Mouse (Mus musculus) lung, adult 2 months (tissue): ENCODE measurements at regions not wholly inside any gene's neighbourhood (a gene's known extent, or its start where the extent isn't known, plus 50 kb on each side); places are given as distances from the start of the nearest gene placed in this dataset.

Experiments
- DNase-seq: peaks from one replicate; pipeline ENCODE4 v3.0.0; 2022
- H3K4me1 ChIP-seq: fragments of 200-500 bp; 2 replicates; pipeline ENCODE4 v1.6.1; 2011; ENCODE audit warnings: low read length; ENCODE audit not compliant: control insufficient read depth, insufficient read depth
- H3K4me3 ChIP-seq: fragments of 200-500 bp; replicated peaks from 2 replicates; pipeline ENCODE3; 2011; ENCODE audit warnings: low read depth, mild to moderate bottlenecking, control low read depth, low read length; ENCODE audit errors: extremely low read depth
- CTCF ChIP-seq: fragments of 200-500 bp; IDR thresholded peaks from 2 replicates; pipeline ENCODE4 v1.5.1; 2011; ENCODE audit warnings: mild to moderate bottlenecking, low read length, control low read depth; ENCODE audit not compliant: insufficient read depth
- POLR2A ChIP-seq: fragments of 200-500 bp; IDR thresholded peaks from 2 replicates; pipeline ENCODE4 v1.6.1; 2011; ENCODE audit warnings: low read depth, mild to moderate bottlenecking, control low read depth, low read length, borderline replicate concordance; ENCODE audit errors: extremely low read depth
- WGBS: fragments of 180-500 bp; shearing (Covaris S2); methylation state at CpG from one replicate; pipeline ENCODE4 v1.1.7; 2018; 5-methylcytosine and 5-hydroxymethylcytosine counted together

- DNase-seq = no peak
- 46% methylated on average over 8 of the region's 8 CpGs for WGBS
- H3K4me1 ChIP-seq = no peaks in the 10 kb centered on the region
- TF ChIP-seq CTCF = no peak
- no peak for TF ChIP-seq POLR2A
- H3K4me3 ChIP-seq = no peak overlapping the region
Observed at GRCm38 (mm10) chr6:99887904-99888303, 161.7 kb upstream of the Prok2 start.

DNA sequence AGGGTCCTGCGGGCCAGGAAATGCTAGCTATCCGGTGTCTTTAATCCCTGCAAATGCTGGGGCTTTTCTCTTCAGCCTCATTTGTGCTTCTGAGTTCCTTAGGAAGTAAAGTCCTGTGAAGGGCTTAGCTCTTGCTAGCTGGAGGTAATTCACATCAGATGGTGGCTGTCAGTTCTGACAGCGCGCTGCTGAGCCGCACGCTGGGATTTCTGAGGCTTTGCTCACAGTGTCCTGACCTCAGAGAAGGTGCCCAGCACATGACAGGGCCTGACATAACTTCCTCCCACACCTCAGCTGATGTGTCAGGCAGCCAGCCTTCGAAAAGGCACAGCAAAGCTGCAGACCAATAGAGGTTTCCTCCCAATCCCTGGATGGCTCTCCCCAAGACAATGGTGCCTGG lies 158.6 kb upstream of the Prok2 start:
- DNase-seq = no peak
- Histone ChIP-seq H3K4me3 (no peak overlapping the region), H3K4me1 (no peaks in the 10 kb centered on the region)
- TF ChIP-seq CTCF = no peak
- no peak for TF ChIP-seq POLR2A
- WGBS = 34% methylated on average over 7 of the region's 7 CpGs

GRCm38 (mm10) chr6:99884054-99884453 lies 157.9 kb upstream of the Prok2 start:
- DNase-seq = no peak
- TF ChIP-seq CTCF = no peak
- TF ChIP-seq POLR2A = no peak
- 81% methylated on average over 3 of the region's 3 CpGs for WGBS
- Histone ChIP-seq H3K4me3 (no peak overlapping the region), H3K4me1 (no peaks in the 10 kb centered on the region)

DNA sequence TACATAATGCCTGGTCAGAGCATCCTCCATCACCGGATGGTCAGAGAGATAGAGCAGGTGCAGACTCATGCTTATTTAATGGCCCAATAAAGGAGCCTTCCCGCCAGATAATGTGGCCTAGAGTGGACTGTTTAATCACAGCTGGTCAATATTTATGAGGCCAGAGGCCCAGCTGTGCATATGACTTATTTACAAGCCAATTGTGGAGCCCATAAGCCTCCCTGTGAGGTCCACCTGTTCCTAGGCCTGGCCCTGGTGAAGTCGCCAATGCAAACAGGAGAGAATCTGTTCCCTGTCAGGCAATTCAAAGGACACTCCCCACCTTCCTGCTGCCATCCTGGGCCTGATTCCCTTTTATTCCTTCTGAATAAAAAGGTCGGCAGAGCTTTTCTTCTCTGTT lies 155.4 kb upstream of the Prok2 start:
- TF ChIP-seq POLR2A (no peak), CTCF (no peak)
- no peak overlapping the region for H3K4me3 ChIP-seq
- 73% methylated on average over 4 of the region's 4 CpGs for WGBS
- no peaks in the 10 kb centered on the region for H3K4me1 ChIP-seq
- DNase-seq = no peak

DNA sequence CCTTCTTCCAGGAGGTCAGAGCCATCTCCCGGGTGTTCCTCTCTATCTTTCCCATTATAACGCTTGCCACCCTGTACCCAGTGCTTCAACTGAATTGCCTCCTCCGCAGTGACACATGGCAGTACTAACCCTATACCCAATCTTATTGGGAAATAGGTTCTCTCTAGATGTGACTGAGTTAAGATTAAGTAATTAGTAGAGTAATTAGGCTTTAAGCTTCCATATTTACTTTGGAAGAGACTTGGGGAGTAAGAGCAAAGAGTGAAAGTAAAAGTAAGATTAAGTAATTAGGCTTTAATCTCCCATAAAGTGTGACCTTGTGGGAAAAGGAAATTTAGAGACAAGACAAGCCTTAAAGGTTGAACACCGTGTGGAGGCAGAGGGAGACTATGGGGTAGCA lies 148.7 kb upstream of the Prok2 start:
- no peak for DNase-seq
- Histone ChIP-seq H3K4me3 (no peak overlapping the region), H3K4me1 (no peaks in the 10 kb centered on the region)
- WGBS = 86% methylated on average over 4 of the region's 4 CpGs
- TF ChIP-seq CTCF (no peak), POLR2A (no peak)

DNA sequence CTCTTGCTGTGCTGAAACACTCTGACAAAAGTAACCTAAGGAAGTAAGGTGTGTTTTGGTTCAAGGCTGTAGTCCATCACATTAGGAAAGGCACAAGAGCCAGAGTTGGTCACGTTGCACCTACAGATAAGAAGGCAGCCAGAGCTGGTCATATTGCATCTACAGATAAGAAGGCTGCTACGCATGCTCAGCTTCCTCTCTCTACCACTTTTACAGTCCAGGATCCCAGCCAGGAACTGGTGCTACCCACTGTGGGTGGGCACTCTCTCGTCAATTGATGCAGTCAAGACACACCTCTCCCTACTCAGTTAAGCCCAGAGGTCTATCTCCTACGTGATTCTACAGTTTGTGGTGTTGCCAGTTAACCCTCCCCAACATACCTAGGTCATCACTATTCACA lies 147.8 kb upstream of the Prok2 start:
- no peak overlapping the region for H3K4me3 ChIP-seq
- no peak for DNase-seq
- no peaks in the 10 kb centered on the region for H3K4me1 ChIP-seq
- WGBS = 52% methylated on average over 4 of the region's 4 CpGs
- TF ChIP-seq CTCF = no peak
- TF ChIP-seq POLR2A = no peak

DNA sequence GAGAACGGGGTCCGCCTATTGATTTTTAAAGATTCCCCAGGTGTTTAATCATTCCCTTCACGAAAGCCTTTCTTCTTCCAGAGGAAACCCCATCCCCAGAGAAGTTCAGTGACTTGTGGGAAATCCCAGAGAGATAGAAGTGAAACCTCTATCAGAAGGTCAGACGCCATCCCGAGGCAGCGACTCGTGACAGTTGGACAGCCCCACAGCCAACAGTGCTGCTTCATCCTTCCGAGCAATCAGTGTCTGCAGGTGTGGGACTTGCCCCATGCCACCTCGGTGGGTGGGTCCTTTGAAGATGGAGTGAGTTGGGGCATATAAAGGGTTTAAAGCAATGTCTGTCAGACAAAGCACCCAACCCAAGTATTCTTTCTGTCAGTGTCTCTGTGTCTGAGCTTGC lies 139.9 kb upstream of the Prok2 start:
- DNase-seq = no peak
- no peak overlapping the region for H3K4me3 ChIP-seq
- H3K4me1 ChIP-seq = no peaks in the 10 kb centered on the region
- 70% methylated on average over 9 of the region's 9 CpGs for WGBS
- TF ChIP-seq POLR2A = no peak
- TF ChIP-seq CTCF = no peak

DNA sequence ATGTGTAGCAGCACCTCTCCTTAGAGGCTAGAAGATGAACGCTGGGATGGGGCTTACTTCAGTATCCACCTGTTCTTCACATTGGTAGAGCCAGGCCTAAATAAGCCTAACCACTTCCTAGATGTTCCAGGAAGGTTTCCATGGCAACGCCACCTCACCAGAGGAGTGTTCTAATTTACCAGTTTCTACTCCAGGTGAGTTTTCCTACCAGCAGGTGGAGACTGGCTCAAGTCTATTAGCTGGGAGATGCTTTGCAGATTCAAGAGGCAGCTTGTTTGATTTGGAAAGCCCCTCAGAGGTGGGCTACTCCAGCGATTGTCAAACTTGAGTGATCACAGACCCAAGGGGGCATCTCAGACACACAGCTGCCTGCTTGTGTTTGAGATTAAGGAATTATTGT lies 138.8 kb upstream of the Prok2 start:
- DNase-seq = no peak
- TF ChIP-seq CTCF = no peak
- TF ChIP-seq POLR2A = no peak

DNA sequence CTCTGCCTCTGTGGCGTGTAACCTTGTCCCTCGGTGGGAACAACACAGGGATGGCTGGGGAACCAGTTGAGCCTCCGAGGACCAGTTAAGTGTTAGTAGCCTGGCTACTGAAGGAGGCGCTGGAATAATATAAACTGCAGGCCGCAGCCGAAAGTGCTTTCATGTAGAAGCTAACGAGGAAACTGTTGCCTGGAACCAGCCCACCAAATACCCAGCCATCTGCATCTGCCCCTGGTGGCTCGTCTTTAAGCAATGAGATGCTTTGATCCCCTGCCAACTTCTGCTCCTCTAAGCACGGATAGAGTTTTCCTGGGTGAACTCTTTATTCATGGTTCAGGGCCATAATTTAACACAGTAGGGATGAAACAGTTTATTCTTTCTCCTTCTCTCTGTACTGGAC lies 137.2 kb upstream of the Prok2 start:
- Histone ChIP-seq H3K4me1 (no peaks in the 10 kb centered on the region), H3K4me3 (no peak overlapping the region)
- 75% methylated on average over 9 of the region's 9 CpGs for WGBS
- no peak for DNase-seq
- TF ChIP-seq CTCF (no peak), POLR2A (no peak)

More for the DNA sequence above, 138.8 kb upstream of the Prok2 start:
- 57% methylated on average over 3 of the region's 3 CpGs for WGBS
- Histone ChIP-seq H3K4me1 (no peaks in the 10 kb centered on the region), H3K4me3 (no peak overlapping the region)

DNA sequence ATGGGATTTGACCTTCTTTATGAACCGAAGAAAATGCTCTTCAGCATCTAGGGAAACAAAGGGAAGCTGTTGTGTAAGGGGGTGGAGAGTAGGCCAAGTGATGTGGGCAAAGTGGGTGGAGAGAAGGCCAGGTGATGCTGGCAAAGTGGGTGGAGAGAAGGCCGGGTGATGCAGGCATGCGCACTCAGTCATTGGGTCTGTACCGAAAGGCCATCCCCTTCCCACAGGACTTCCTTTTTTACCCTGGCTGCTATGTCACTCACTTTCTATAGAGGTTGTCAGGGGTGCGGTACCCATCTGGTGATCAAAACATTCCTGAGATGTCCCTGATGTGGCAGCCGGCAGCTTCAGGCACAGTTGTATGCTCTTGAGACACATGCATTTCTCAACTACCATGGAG lies 131.2 kb upstream of the Prok2 start:
- DNase-seq = no peak
- WGBS = 75% methylated on average over 6 of the region's 6 CpGs
- TF ChIP-seq POLR2A (no peak), CTCF (no peak)
- no peaks in the 10 kb centered on the region for H3K4me1 ChIP-seq
- no peak overlapping the region for H3K4me3 ChIP-seq

DNA sequence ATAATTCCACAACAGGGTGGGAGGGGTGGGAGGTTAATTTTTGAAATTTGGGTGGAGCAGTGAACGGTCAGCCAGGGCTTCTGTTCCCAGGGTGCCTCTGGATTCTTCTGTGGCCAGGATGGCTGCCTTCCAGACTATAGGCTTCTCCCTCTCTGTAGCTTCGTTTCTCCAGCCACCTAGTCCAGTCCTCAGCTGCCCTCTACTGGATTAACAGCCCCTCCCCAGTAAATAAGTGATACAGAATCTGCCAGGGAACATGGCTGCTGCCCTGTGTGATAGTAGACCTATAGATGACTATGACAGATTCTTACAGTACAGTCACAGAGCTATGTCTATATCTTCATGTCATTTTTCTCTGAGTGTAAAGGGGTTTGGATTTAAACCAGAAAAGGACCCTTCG lies 127.5 kb upstream of the Prok2 start:
- TF ChIP-seq POLR2A (no peak), CTCF (no peak)
- Histone ChIP-seq H3K4me3 (no peak overlapping the region), H3K4me1 (no peaks in the 10 kb centered on the region)
- no peak for DNase-seq
- 50% methylated on average over 3 of the region's 3 CpGs for WGBS

DNA sequence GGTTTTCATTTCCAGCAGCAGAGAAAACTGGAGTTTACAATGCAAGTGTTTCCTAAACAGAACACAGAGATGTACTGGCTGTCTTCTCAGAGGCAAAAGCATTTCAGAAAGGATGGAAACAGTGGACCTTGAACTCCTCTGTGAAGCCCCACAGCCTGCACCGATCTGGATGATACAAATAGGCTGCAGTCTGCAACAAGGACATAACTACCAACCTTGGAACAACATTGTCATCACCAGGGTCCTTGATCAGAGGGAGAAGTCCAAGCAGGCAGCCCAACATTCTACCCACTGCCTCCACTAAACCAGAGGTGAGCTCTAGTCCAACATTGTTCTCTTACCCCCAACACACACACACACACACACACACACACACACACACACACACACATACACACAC lies 124.5 kb upstream of the Prok2 start:
- no peak for TF ChIP-seq CTCF
- no peak for TF ChIP-seq POLR2A
- WGBS = 70% methylated on average over 1 of the region's 1 CpGs
- no peaks in the 10 kb centered on the region for H3K4me1 ChIP-seq
- H3K4me3 ChIP-seq = no peak overlapping the region
- DNase-seq = no peak
